Mouse (Mus musculus) megakaryocyte-erythroid progenitor cell, adult 5-6 weeks (primary cell): ENCODE measurements at regions not wholly inside any gene's neighbourhood (a gene's known extent, or its start where the extent isn't known, plus 50 kb on each side); places are given as distances from the start of the nearest gene placed in this dataset.

ENCODE experiments used
- ATAC-seq: replicated peaks from 2 replicates; pipeline ENCODE4 v1.8.0; 2016; ENCODE audit warnings: mild to moderate bottlenecking, inconsistent platforms; ENCODE audit not compliant: severe bottlenecking, poor library complexity, low FRiP score, low TSS enrichment

- ATAC-seq, result no peak
Observed at GRCm38 (mm10) chr16:85743022-85743421, 59.9 kb downstream of the Adamts1 start.

DNA sequence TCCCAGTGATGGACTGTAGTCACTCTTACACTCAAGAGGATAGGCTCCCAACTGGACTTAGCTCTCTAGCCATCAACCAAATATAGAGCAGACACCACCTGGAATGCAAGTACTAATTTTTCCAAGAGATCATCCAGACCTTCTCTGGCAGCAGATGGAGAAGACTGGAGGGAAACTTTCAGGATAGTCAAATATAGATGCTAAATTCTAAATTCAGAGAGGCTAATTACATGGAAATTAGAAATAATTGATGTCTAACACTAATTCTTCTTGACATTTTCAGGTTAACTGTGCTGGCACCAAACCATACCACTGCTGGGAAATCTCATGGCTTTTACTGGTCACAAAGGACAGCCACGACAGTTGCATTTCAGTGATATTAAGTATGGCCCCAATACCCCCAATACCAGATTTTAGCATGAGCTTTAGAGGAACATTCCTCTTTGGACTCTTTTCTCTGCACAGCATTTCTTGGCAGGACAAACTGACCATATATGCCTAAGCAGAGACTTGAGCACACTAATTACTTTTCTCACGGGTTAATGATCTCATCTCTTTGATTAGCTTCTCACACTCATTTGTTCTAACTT is 64.2 kb downstream of the Adamts1 start:
- no peak for ATAC-seq

DNA sequence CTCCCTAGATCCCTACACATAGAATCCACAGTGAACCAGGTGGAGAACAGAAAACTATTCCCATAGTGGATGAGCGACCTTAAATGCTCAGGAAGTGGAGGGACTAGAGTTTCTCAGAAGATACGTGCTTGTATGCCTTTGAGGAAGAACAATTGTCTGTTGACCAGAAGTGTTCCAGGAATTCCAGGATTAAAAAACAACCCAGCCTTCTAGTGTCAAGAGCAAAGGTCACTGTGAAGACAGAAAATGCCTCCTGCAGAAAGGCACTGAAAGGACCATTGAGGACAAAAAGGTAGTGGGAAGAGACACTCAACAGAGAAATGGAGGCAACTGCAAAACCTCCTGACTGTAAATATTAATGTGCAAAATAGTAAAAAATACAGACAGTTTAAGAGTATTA is 74.9 kb downstream of the Adamts1 start:
- no peak for ATAC-seq

DNA sequence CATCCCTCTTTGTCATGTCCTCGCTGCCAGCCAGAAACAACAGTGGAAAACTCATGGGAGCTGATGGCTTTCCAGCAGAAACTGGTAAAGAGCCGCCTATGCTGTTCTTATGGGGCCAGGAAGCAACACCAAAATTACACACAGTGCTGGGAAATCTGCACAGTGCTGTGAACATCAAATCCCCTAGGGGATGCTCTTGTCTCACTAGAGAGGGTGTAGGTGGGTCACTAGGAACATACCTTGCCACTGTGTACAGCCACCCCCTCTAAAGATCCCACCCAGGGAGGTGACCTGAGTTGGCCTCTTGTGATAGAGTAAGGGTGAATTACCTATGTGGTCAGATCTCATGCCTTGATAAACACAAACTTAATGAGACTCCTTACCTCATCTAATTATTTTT is 80.9 kb downstream of the Adamts1 start:
- ATAC-seq, result no peak

DNA sequence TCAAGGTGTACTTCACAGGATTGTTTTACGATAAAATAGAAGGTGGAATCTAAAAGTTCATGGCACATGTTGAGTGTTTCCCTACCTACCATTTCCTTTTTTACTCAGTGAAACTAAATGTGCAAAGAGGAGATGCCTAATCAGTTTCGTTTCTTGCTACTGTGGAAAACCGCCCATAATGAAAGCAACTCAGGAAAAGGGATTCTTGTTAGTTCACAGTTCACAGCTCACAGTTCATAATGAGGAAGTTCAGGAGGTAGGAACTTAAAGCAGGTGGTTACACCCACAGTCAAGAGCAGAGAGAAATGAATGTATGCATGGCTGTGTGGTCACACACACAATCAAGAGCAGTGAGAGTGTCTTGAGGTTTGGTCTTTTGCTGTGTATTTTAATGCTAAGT is 90.6 kb downstream of the Adamts1 start:
- ATAC-seq, result no peak

DNA sequence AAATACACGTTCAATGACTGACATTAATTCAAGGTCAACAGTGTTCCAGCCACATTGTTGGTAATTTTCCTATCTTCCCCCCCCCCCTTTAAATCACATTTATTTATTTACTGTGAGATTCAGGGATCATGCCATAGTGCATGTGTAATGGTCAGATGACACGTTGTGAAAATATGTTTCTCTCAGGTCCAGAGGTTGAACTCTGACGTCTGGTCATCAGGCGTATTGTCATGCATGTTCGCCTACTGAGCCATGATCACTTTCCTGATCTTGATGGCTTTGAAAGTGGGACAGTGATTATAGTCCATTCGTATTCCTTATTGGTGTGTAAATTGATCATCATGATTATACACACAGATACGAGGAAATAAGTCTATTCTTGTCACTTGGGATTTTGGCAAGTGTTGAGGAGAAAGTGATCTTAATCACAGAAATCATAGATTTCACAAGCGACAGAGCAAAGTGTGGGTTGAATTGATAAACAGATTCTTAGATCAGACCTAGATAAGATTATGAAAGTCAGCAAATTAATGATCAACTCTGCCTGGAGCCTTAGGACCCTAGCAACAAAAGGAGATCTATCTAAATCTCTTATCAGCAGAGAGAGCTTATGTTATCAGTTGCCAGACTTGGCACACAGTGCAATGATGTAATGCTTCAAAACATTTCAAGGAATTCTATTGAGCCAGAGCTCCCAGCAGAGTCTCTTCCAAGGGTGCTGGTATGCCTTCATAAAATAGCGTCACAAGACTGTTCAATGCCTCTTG is 98.5 kb downstream of the Adamts1 start:
- ATAC-seq, result no peak

DNA sequence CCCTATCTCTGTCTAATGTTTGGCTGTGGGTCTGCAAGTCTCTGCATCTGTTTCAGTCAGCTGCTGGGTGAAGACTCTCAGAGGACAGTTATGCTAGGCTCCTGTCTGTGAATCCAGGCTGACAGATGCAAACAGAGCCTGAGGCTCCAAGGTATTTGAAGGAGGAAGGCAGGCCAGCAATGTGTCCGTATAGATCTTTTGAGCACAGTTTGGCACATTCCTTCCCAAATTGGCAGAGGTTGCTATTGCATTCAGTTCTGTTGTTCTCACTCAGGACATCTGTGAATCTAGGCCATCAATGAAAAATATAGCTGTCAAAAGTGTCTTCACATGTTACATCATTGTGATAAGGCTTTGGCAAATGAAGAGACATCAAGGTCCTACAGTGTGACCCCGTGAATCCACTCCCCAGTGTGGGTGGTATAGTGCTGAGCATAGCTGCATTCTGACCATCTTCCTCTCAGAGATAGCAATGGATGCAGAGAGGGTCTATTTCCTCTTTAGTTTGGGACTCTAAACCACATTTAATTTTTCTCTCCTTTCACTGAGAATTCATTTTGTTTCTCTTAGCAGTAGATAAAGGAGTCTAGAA is 99.9 kb downstream of the Adamts1 start:
- ATAC-seq, result no peak

GRCm38 (mm10) chr16:85699329-85699728 is 103.6 kb downstream of the Adamts1 start:
- no peak for ATAC-seq

DNA sequence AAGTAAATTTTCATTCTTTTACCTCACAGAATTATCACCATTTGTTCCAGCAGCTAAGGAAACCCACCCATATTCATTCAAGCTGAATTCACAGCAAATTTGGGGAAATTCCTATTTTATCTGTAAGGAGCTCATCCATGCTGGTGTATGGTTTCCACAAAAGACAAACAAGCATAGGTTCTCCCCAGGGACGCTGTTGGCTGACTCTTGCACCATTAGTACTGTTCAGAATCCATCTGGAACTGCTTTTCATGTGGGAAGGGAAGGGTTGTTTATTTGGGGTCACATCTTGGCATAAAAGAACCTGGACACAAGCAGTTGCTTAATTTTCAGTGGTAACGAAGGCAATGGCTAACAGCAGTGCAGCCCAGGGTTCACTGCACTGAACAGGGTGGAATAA is 120.2 kb downstream of the Adamts1 start:
- ATAC-seq, result no peak

DNA sequence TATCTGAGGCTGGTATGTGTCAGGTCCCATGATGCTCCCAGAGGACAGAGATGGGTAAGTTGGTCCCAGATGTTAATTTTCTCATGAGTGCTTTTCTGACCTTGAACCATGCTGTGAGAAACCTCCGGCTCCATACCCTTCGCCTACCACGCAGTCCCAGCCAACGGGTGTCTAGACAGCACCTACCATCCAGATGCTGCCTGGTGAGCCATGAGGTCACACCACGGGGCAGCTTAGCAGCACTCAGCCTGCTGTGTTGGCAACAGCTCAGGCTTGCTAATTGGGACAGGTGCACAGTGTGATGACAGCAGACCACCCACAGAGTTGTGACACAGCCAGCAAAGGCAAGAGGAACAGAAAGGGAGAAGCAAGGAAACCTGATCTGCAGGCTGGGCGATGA is 122.6 kb downstream of the Adamts1 start:
- no peak for ATAC-seq

- ATAC-seq, result no peak
Observed at GRCm38 (mm10) chr16:85678781-85679180, 124.1 kb downstream of the Adamts1 start.

GRCm38 (mm10) chr16:85678228-85678627 is 124.7 kb downstream of the Adamts1 start:
- no peak; the same call in 1 of the 2 replicates for ATAC-seq

DNA sequence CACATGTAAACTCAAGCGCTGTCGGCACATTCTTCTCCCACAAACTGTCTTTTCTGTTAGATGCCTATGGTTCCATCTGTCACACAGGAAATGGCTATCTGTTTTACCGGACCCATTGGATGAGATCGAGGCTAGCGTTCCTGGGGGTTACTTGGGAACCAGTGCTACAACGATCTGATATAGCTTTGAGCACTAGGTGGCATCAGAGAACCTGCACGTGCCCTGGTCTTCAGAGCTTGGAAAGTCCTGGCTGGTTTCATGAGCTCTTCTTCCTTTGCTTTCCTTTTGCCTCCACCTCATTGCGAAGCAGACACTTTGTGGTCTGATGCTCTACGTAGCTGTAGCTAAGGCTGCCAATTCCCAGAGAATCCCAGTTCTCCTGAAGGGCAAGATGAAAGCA is 123.8 kb upstream of the Cyyr1 start:
- ATAC-seq, result peak; percentile 63; the same call in 1 of the 2 replicates

- ATAC-seq, result no peak
Observed at GRCm38 (mm10) chr16:85668767-85669166, 115.6 kb upstream of the Cyyr1 start.

DNA sequence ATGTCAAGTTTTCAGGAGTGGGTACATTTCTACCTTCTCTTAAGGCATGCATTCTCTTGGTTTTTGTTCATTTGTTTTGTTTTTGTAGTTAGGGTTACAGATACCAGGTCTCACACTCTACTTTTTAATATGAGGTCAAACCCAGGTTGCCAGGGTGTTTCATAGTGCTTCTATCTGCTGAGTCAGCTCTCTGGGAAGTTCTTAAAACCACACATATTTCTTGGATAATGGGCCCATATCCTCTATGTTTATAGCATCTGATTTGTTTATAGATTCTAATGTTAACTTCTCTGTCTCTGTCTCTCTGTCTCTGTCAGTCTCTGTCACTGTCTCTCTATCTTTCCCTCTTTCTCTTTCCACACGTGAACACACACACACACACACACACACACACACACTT is 114.6 kb upstream of the Cyyr1 start:
- ATAC-seq, result no peak

DNA sequence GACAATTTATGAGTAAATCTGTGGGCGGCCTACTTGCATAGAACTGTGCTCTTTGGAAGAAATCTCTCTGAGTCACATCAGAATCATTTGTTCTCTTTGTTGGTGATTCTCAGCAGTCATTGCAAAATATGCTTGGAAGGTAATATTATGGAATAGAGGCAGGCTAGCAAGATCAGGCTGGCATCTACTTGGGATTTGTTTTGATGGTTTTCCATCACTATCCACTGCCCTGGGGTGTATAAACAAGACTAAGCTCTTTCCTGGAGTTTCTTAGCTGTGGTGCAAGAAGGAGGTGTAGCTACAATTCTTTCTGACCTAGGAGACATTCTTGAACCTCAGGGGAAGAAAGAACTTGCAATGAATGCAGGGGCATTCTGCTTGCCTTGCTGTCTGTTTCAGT is 96.3 kb upstream of the Cyyr1 start:
- no peak for ATAC-seq

GRCm38 (mm10) chr16:85640992-85641391 is 87.8 kb upstream of the Cyyr1 start:
- ATAC-seq, result no peak

GRCm38 (mm10) chr16:85637079-85637478 is 83.9 kb upstream of the Cyyr1 start:
- no peak for ATAC-seq

GRCm38 (mm10) chr16:85629738-85630137 is 76.5 kb upstream of the Cyyr1 start:
- no peak for ATAC-seq

DNA sequence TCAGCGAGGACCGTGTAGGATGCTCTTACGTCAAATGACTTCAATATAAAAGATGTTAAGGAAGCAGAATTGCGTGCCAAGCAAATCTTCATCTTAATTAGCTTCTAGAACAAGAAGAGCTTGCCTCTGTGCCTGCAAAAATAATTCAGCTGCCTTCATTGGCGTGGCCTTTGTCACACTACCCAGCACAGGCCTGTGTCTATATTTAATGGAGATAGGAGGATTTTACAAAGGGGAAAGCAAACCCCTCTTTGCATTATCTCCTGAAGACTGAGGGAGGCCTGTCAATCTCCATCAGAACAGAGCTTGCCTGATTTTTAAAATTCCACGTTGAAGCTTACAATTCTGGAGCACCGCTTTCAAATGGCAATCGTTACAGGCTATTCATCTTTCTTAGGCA is 71.3 kb upstream of the Cyyr1 start:
- no peak for ATAC-seq

DNA sequence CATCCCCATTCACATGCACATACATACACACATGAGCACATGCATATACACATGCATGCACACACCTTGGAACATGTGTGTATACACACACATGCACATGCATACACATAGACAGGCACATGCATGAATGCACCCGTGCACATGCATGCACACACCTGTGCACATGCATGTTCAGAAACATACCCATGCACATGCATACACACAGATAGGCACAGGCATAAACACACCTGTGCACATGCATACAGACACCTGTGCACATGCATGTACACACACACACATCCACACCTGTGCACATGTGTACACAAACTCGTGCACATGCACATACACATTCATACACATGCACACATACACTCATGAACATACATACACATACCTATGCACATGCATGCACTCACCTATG is 50.9 kb upstream of the Cyyr1 start:
- 0 out of 2 replicates have a peak, but pooled peaks have one; percentile 30 for ATAC-seq
